Mouse (Mus musculus) lung, embryonic 16.5 days (tissue): ENCODE measurements around the gene Ntf3. TPM values are rescaled to one million over a fixed set of nuclear protein-coding genes. Genes with fewer than 3 reads are reported as not detected.
A peak's percentile ranks its signal among the peaks of the same experiment; 100 is the strongest.

Source experiments
- ATAC-seq: fragments of 200-750 bp; cut with Nextera tagmentation; 2 replicates; pipeline ENCODE4 v1.8.0; 2017; ENCODE audit warnings: low read depth, mild to moderate bottlenecking, moderate library complexity
- H3K27ac ChIP-seq: fragments of 300-500 bp; sonication (generic); 2 replicates; pipeline ENCODE4 v1.5.1; 2014; ENCODE audit warnings: mild to moderate bottlenecking, control low read depth, low read length
- H3K27me3 ChIP-seq: fragments of 300-500 bp; sonication (generic); 2 replicates; pipeline ENCODE4 v1.6.1; 2014; ENCODE audit warnings: low read depth, low read length, mixed read lengths; ENCODE audit not compliant: control insufficient read depth, insufficient read depth
- H3K36me3 ChIP-seq: fragments of 300-500 bp; sonication (generic); 2 replicates; pipeline ENCODE4 v1.6.1; 2014; ENCODE audit warnings: low read length; ENCODE audit not compliant: control insufficient read depth, insufficient read depth
- H3K4me1 ChIP-seq: fragments of 300-500 bp; sonication (generic); replicated peaks from 2 replicates; pipeline ENCODE4 v1.6.1; 2014; ENCODE audit warnings: low read length, mixed read lengths; ENCODE audit not compliant: control insufficient read depth, insufficient read depth
- H3K4me2 ChIP-seq: fragments of 300-500 bp; sonication (generic); 2 replicates; pipeline ENCODE4 v1.6.1; 2014; ENCODE audit warnings: low read depth, low read length, control low read depth
- H3K4me3 ChIP-seq: fragments of 300-500 bp; sonication (generic); 2 replicates; pipeline ENCODE4 v1.5.1; 2014; ENCODE audit warnings: mild to moderate bottlenecking, low read length, control low read depth
- H3K9ac ChIP-seq: fragments of 300-500 bp; sonication (generic); 2 replicates; pipeline ENCODE4 v1.6.1; 2014; ENCODE audit warnings: low read length, control low read depth
- H3K9me3 ChIP-seq: fragments of 300-500 bp; sonication (generic); 2 replicates; pipeline ENCODE4 v1.6.1; 2016; ENCODE audit warnings: low read length; ENCODE audit not compliant: control insufficient read depth
- WGBS: fragments of 180-500 bp; shearing (Covaris S2); extraction: QIAGEN DNeasy Blood & Tissue Kit; methylation state at CpG from one replicate; pipeline ENCODE4 v1.1.7; 2014; 5-methylcytosine and 5-hydroxymethylcytosine counted together
- polyA plus RNA-seq: library from polyadenylated mRNA; unstranded; fragments of >200 nt; fragmentation: Nextera tagmentation; extraction: Ambion mirVana; gene quantifications from 2 replicates; pipeline ENCODE4 v1.2.1, GENCODE M21; 2015

The Ntf3 gene
- polyA plus RNA-seq, 1 experiment from 2014 or later, result 3.7 TPM

DNA sequence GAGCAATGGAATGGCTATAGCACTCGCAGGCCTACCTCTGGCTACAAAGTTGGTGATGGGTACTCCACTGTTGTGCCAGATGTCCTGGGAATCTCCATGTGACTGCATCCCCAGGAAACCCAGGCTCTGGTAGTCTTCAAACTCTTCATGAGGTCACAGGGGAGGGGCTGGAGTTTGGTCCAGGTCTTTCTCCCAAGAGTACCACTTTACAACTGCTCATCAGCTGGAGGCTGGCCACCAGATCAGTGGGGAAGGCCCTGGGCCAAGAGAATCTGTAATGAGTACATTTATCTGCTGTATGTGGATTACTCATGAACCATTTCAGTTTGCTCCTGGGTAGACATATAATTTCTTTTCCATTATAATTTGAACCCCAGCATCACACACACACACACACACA is 66.1 kb downstream of the Ntf3 start:
- peaks cover 10% of the 10 kb centered on the region for H3K4me1 ChIP-seq
- no peak overlapping the region for H3K4me2 ChIP-seq
- H3K4me3 ChIP-seq, result no peak overlapping the region
- WGBS, result 81% methylated on average over 1 of the region's 1 CpGs
- ATAC-seq, result no peak
- peaks cover 2% of the 10 kb centered on the region; the same call in 1 of the 2 replicates for H3K9me3 ChIP-seq
- no peaks in the 10 kb centered on the region for H3K27me3 ChIP-seq
- H3K9ac ChIP-seq, result no peak overlapping the region
- H3K27ac ChIP-seq, result no peak overlapping the region
- no peaks in the 10 kb centered on the region for H3K36me3 ChIP-seq

GRCm38 (mm10) chr6:126097471-126097870 is 69.2 kb downstream of the Ntf3 start:
- Histone ChIP-seq H3K27ac (no peak overlapping the region), H3K36me3 (no peaks in the 10 kb centered on the region), H3K9me3 (peaks cover 2% of the 10 kb centered on the region; the same call in 1 of the 2 replicates), H3K4me1 (peaks cover 10% of the 10 kb centered on the region), H3K4me2 (no peak overlapping the region), H3K27me3 (no peaks in the 10 kb centered on the region), H3K4me3 (no peak overlapping the region), H3K9ac (no peak overlapping the region)
- no peak for ATAC-seq
- WGBS, result 69% methylated on average over 5 of the region's 5 CpGs

GRCm38 (mm10) chr6:126096085-126096484 is 70.6 kb downstream of the Ntf3 start:
- Histone ChIP-seq H3K27me3 (no peaks in the 10 kb centered on the region), H3K4me2 (no peak overlapping the region), H3K4me1 (peaks cover 13% of the 10 kb centered on the region), H3K27ac (peak overlapping the region; percentile 20; the same call in 1 of the 2 replicates), H3K36me3 (no peaks in the 10 kb centered on the region), H3K9me3 (peaks cover 2% of the 10 kb centered on the region; the same call in 1 of the 2 replicates), H3K4me3 (no peak overlapping the region), H3K9ac (no peak overlapping the region)
- ATAC-seq, result peak; percentile 56; the same call in 1 of the 2 replicates
- WGBS, result 42% methylated on average over 13 of the region's 13 CpGs

DNA sequence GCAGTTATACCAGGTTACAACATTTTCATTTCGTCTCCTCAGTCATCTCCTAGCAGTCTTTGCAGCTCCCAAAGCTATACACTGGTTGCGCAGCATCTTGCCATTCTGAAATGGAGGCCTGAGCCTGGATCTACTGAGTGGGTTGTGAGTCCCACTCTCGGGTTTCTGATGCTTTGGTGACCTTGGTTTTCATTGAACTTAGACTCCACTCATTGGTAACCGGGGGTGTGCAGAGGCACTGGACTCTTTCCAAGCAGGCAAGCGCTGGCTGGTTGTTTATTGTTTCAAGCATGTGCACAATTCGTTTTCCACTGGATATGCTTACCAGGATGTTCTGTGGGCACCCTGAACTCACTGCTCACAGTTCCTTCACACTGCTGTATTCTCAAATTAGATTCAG is 71.7 kb downstream of the Ntf3 start:
- no peak for ATAC-seq
- Histone ChIP-seq H3K9ac (no peak overlapping the region), H3K27ac (no peak overlapping the region), H3K27me3 (no peaks in the 10 kb centered on the region), H3K4me3 (no peak overlapping the region), H3K4me1 (peaks cover 13% of the 10 kb centered on the region), H3K36me3 (no peaks in the 10 kb centered on the region), H3K9me3 (peaks cover 1% of the 10 kb centered on the region; the same call in 1 of the 2 replicates), H3K4me2 (no peak overlapping the region)
- 59% methylated on average over 6 of the region's 6 CpGs for WGBS

DNA sequence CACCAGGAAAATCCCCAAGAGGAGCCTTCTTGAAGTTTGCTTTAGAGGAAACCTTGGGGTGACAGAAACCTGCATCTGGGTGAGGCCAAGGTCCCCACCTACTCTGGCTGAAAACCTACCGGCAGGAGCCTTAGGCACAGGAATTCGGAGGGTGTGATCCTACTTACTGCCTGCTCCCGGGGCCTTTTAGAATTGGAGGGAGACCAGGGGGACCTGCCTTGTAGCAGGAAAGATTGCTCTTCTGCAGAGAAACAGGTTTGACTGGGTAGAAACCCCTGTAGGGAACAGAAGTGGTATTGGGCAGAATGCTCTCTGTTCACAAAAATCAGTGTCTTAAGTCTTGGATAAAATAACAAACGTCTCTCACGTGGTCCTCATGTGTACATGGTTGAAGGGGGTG is 74.7 kb downstream of the Ntf3 start:
- Histone ChIP-seq H3K36me3 (no peaks in the 10 kb centered on the region), H3K4me1 (peaks cover 13% of the 10 kb centered on the region), H3K27ac (no peak overlapping the region), H3K9me3 (no peaks in the 10 kb centered on the region), H3K4me2 (no peak overlapping the region), H3K27me3 (no peaks in the 10 kb centered on the region), H3K4me3 (no peak overlapping the region), H3K9ac (no peak overlapping the region)
- WGBS, result 38% methylated on average over 5 of the region's 5 CpGs
- no peak for ATAC-seq

DNA sequence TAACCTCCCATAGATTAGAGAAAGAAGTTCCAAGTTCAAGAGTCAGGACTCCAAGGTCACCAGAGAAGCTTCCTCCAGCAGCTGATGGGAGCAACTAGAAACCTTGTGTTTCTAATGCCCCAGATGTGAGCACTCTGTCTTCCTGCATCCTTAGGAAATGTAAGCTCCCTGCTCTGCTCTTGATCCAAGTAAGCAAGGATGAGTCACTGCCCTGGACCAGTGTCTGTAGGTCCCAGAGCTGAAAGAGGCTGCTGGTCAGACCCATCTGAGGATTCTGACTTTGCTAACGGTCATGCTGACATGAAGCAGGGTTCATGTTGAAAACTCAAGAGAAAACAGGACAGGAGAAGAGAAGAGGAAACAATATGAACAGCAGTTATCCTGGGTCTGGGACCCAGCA is 76.6 kb downstream of the Ntf3 start:
- H3K4me1 ChIP-seq, result peaks cover 3% of the 10 kb centered on the region; the same call in 1 of the 2 replicates
- 63% methylated on average over 1 of the region's 1 CpGs for WGBS
- no peak overlapping the region for H3K4me3 ChIP-seq
- no peaks in the 10 kb centered on the region for H3K36me3 ChIP-seq
- no peaks in the 10 kb centered on the region for H3K9me3 ChIP-seq
- no peak overlapping the region for H3K9ac ChIP-seq
- no peak overlapping the region for H3K27ac ChIP-seq
- H3K27me3 ChIP-seq, result no peaks in the 10 kb centered on the region
- no peak overlapping the region for H3K4me2 ChIP-seq
- no peak for ATAC-seq

- H3K4me3 ChIP-seq, result no peak overlapping the region
- 90% methylated on average over 12 of the region's 12 CpGs for WGBS
Observed at GRCm38 (mm10) chr6:126088489-126089265, 78.0 kb downstream of the Ntf3 start.

DNA sequence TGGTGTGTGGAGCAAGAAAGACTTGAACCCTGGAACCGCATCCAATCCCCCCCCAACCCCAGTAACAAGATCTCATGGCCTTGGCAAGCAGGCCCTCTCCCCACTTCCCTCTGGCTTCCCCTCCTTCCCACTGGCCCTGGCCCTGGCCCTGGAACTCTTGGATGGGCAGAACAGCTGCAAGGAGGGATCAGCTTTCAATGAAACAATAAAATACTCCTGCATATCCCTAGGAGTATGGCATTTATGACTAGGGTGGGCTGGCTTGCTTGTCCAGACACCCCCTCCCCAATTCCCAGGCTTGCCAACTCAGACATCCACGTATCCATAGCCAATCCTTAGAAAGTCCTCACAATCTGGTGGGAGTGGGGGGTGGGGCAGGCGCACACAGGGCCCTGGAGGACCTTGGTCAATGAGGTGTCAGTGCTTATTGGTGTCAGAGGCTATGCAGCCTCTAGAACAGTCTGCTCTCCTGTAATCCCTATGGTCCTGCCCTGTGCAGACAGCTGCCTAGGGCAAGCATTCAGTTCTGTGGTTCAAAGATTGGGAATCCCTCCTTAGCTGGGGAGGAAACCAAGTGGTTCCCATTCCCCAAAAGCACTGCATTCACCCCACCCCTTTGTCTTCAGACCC is 80.3 kb downstream of the Ntf3 start:
- no peak overlapping the region for H3K4me3 ChIP-seq
- no peak overlapping the region for H3K4me2 ChIP-seq
- H3K9ac ChIP-seq, result no peak overlapping the region
- 0 out of 2 replicates have a peak, but pooled peaks have one; percentile 23 for ATAC-seq
- WGBS, result 35% methylated on average over 3 of the region's 3 CpGs
- H3K4me1 ChIP-seq, result no peaks in the 10 kb centered on the region
- H3K27me3 ChIP-seq, result no peaks in the 10 kb centered on the region
- H3K27ac ChIP-seq, result no peak overlapping the region
- no peaks in the 10 kb centered on the region for H3K36me3 ChIP-seq
- no peaks in the 10 kb centered on the region for H3K9me3 ChIP-seq

More at GRCm38 (mm10) chr6:126088489-126089265, 78.0 kb downstream of the Ntf3 start:
- H3K4me2 ChIP-seq, result no peak overlapping the region
- H3K36me3 ChIP-seq, result no peaks in the 10 kb centered on the region
- no peak for ATAC-seq
- no peaks in the 10 kb centered on the region for H3K27me3 ChIP-seq
- H3K27ac ChIP-seq, result no peak overlapping the region
- no peaks in the 10 kb centered on the region for H3K9me3 ChIP-seq
- peaks cover 3% of the 10 kb centered on the region; the same call in 1 of the 2 replicates for H3K4me1 ChIP-seq
- H3K9ac ChIP-seq, result no peak overlapping the region

DNA sequence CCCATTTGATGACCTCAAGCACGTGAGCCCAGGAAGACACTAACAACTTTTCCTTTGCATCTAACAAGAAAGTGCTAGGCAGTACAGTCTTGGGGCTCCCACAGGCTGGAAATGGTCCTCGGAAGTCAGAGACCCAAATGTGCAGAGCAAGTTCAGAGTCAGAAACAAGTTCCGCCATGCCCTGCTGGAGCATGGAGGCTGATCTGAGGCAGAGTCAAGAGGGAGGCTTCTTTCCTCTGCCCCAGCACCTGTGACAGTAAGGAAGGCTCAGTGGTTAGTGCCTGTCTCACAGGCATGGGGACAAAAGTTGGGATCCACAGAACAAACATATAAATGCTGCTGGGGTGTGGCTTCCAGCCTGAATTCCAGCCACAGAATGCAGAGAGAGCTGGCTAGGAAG is 86.2 kb downstream of the Ntf3 start:
- Histone ChIP-seq H3K27ac (no peak overlapping the region), H3K27me3 (no peaks in the 10 kb centered on the region), H3K9me3 (no peaks in the 10 kb centered on the region), H3K36me3 (no peaks in the 10 kb centered on the region), H3K4me3 (no peak overlapping the region), H3K9ac (no peak overlapping the region), H3K4me2 (no peak overlapping the region), H3K4me1 (no peaks in the 10 kb centered on the region)
- 83% methylated on average over 3 of the region's 3 CpGs for WGBS
- no peak for ATAC-seq
